Mouse (Mus musculus) thymus, postnatal 0 days (tissue): ENCODE measurements around the gene Ubl7. TPM values are rescaled to one million over a fixed set of nuclear protein-coding genes. Genes with fewer than 3 reads are reported as not detected.

Experiments
- DNase-seq: peaks from one replicate; pipeline ENCODE4 v3.0.0-alpha.2; 2015; ENCODE audit warnings: low spot score
- polyA plus RNA-seq: library from polyadenylated mRNA; unstranded; fragments of >200 nt; fragmentation: Nextera tagmentation; extraction: Ambion mirVana; gene quantifications from 2 replicates; pipeline ENCODE4 v1.2.1, GENCODE M21; 2015

Ubl7 gene
- polyA plus RNA-seq, 1 experiment from 2014 or later, result 133 TPM

DNA sequence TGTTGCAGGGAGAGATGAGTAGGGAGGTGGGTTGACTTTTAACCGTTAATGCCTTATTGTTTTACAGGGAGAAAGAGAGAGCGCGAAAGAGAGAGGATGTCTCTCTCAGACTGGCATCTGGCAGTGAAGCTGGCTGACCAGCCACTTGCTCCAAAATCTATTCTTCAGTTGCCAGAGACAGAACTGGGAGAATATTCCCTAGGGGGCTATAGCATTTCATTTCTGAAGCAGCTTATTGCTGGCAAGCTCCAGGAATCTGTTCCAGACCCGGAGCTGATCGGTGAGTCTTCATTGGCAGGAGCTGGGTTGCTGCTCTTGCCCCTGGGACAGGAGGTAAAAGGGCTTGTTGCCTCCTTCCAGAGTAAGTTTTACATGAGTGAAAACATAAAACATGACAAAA, 1.8 kb downstream of the Ubl7 start:
- no peak for DNase-seq

GRCm38 (mm10) chr9:57921491-57922060, 10.8 kb downstream of the Ubl7 start:
- no peak for DNase-seq

GRCm38 (mm10) chr9:57922381-57922780, 11.6 kb downstream of the Ubl7 start:
- no peak for DNase-seq

- no peak for DNase-seq
These were observed 12.3 kb downstream of the Ubl7 start for GRCm38 (mm10) chr9:57923046-57923445.

- no peak for DNase-seq
These were observed 20.5 kb downstream of the Ubl7 start for GRCm38 (mm10) chr9:57931166-57931767.

DNA sequence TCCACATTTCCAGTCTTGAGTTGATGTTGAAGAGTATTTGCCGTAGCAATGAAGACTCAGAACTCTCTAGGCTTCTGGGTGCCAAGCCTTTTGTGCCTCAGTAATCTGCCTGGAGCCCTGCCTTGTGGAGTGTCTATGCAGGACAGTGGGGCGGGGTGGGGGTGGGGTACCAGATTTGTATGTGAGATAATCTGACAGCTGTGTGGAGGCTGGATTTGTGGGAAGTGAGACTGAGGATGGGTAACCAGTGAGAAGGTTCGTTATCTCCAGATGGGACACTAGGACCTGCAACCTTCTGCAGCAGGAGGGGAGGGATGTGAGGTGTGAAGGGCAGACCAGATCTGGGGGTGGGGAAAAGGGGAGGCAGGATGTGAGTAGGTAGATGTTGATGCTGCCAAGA, 21.5 kb downstream of the Ubl7 start:
- DNase-seq, result no peak

GRCm38 (mm10) chr9:57932831-57933602, 22.2 kb downstream of the Ubl7 start:
- DNase-seq, result no peak

- DNase-seq, result peak; percentile 87
These were observed 25.1 kb downstream of the Ubl7 start for GRCm38 (mm10) chr9:57935683-57936437.

- no peak for DNase-seq
These were observed 26.4 kb downstream of the Ubl7 start for GRCm38 (mm10) chr9:57937171-57937570.

DNA sequence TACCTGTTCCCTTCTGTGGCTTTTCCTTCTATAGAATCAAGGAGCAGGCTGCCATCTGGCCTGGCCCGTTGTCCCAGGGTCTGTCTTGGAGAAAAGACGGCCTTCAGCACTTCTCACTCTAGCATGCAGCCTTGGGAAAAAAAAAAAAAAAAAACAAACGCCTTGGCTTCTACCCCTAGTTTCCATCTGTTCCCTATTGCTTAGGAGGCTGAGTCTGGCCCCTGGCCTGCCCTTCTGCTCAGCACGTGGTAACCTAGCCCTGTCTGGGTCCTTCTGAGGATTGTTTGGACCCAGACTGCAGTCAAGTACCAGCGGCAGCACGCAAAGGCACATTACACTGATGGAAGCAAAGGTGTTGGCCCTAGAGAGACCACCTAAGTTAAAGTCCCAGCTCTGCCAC, 26.9 kb downstream of the Ubl7 start:
- no peak for DNase-seq

GRCm38 (mm10) chr9:57938225-57939055, 27.7 kb downstream of the Ubl7 start:
- DNase-seq, result no peak

DNA sequence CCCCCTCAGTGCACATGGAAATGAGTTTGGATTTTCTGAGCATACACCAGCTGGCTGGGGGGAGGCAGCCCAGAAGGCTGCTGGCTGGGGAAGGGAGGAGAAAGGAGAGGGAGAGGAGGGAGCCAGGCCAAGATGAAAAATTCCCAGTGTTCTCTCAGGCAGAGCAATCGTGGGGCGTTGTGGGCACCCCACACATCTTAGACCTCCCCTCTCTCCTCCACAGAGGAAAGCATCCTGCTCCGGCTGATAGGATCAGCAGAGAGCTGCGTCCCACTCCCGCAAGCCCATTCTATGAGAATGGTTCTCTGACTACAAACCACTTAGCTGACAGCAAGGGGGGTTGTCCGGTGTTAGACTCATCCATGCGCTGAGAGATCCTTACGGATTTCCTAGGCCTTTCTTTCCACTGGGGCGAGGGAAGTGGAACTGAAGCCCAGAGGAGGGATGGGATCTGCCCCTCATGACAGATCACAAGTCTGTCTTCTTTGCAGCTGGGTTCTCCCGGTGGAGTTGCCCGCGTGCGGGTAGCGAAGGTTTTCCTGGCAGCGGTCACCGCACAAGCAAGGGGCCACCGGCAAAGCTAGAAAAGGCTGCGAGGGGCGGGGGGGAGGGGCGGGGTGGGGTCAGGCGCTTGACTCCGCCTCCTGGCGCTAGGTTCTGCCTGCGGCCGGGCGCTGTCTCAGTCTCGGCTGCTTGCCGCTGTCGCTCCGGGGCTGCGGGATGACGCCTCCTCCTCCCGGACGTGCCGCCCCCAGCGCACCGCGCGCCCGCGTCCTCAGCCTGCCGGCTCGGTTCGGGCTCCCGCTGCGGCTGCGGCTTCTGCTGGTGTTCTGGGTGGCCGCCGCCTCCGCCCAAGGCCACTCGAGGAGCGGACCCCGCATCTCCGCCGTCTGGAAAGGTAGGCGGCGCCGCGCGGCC, 28.9 kb downstream of the Ubl7 start, which contains the start of gene Sema7a:
Gene Sema7a (plus strand): TSS at position 682 of the 918 bp plus-strand sequence.
- peak; percentile 87 for DNase-seq

DNA sequence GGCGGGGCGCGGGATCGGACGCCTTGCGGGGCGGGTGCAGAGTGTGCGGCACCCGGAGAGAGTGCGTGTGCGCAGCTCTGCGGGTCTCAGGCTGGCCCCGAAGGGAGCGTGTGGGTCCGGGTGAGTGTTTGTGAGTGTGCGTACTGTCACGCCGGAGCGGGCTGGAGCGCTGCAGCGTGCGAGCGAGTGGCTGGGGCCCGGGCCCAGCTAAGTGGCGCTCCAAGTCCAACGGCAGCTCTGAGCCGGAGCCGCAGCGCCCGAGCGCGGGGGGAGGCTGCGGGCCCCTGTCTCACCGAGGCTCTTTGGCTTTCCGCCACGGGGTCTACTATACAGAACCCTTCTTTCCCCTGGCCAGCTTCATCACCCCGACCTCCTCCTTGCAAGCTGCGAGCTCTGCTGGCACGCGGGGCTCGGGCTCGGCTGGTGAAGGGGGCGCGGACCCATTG, 29.6 kb downstream of the Ubl7 start:
- DNase-seq, result peak; percentile 35

- peak; percentile 45 for DNase-seq
These were observed 30.3 kb downstream of the Ubl7 start for GRCm38 (mm10) chr9:57940861-57941638.

DNA sequence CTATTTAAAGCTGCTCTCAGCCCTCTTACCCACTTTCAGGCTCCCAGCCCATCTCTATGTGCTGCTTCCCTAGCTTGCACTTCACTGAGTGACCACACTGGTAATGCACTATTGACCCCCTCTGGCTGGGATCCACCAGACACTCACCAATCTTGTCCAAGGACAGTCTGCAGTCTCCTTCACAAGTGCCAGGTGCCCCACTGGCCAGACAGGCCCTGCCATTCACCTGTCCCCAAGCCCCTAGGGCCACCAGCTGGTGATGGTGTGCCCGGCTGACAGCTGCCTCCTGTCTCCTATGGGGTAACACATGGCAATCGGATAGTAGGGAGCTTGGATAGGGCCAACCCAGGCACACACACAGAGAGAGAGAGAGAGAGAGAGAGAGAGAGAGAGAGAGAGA, 31.3 kb downstream of the Ubl7 start:
- no peak for DNase-seq

DNA sequence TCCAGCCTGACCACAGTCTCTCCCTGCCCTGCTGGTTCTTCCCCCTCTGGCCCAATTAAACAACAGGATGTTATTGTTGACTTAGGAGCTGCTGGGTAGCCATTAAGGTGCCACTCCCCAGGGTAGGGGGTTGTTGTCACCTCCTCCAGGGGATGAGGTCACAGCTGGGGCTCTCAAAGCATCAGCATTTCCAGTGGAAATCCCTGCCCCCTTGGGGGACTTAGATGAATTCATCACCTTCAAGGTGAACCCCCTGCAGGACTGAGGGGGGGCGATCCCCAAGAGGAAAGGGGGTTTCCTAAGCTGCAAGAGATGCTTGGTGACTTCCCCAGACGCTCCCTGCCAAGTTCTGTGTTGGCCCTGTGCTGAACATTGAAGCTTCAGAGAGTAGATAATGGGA, 32.3 kb downstream of the Ubl7 start:
- no peak for DNase-seq

GRCm38 (mm10) chr9:57944572-57944971, 33.8 kb downstream of the Ubl7 start:
- peak; percentile 82 for DNase-seq

GRCm38 (mm10) chr9:57945771-57946616, 35.2 kb downstream of the Ubl7 start:
- no peak for DNase-seq
